Mouse (Mus musculus) olfactory bulb, adult 2 months (tissue): ENCODE results near the gene Cwc22.

Experiments
- CTCF ChIP-seq: fragments of 200-500 bp; IDR thresholded peaks from 2 replicates; pipeline ENCODE4 v1.5.1; 2012; ENCODE audit warnings: low read depth, mild to moderate bottlenecking, low read length, moderate library complexity; ENCODE audit not compliant: insufficient read depth
- POLR2A ChIP-seq: fragments of 200-500 bp; IDR thresholded peaks from 2 replicates; pipeline ENCODE4 v1.6.1; 2012; ENCODE audit warnings: mild to moderate bottlenecking, low read depth, low read length, moderate library complexity; ENCODE audit not compliant: insufficient read depth

- TF ChIP-seq CTCF (no peak), POLR2A (no peak)
Observed at GRCm38 (mm10) chr2:77893505-77893904, 52.7 kb downstream of the Cwc22 start.
